Mouse (Mus musculus) right cerebral cortex, postnatal 36 days (tissue): Measurements from ENCODE around the gene Ppp2r5c.
A peak's percentile ranks its signal among the peaks of the same experiment; 100 is the strongest.

Experiments
- DNase-seq, 2 experiments: peaks; one replicate each; pipeline ENCODE4 v3.0.0; 2022; ENCODE audit warnings: low spot score in 2 of 2, mixed read lengths in 1 of 2

Gene Ppp2r5c

DNA sequence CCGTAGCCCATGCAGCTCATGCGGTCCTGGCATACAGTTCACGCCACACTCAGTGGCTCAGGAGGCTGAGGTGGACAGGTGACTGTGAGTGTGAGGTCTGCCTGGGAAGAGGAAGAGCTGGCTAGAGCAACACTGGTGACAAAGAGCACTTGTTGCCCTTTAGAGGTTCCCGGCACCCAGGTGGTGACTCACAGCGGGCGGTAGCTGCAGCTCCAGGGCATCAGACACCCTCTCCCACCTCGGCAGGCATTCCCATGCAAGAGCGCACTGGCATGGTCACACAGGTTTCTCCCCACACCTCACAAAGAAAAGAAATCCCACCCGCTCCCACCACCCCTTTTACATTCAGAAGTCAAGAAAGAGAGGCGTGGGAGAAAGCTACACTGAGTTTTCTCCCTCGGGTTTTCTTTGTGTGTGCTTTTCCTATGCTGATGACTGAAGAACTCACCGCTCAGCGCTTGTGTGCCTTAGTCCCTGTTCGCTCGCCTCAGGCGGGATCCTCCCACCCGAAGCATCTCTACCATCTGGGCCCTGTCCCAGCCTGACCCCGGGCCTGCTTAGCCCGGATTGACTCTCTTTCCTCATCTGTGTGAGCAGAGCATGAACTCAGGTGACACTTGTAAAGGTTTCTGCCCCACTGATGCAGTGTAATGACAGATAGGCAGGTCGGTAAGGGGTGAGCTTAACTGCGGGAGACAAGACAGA lies 108.8 kb downstream of the Ppp2r5c start:
- no peak for DNase-seq

DNA sequence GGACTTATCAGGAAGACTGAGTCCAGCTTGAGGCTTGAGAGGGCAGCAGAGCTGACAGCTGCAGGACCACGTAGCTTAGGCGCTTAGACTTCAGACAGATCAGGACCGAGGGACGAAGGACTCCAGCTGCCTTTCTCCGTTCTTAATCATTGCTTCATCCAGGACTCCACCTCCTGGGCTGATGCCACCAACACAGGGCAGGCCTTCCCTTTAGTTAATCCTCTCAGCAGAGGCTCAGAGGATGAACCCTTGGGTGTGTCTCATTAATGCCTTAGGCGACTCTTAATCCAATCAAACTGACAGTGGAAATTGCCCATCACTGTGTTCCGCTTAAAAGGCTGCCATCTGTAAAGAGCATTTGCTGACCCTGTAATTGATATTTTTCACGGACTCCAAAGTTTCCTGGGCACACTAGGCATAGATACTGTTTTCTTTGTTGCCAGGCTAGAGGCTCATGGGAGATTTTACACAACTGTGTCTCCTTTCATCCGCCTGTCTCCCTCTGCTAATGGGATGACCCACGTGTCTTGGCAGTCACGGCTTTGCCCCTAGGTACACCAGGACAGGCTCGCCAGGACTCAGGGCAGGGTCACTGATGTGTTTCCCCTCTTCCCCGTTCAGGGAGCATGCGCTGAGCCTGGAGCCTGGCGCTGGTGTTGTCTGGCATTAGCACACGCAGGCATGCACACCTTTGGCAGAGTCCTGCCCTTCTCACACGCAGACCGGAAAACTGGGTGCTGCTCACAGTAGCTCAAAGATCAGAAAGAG lies 110.1 kb downstream of the Ppp2r5c start:
- no peak for DNase-seq

DNA sequence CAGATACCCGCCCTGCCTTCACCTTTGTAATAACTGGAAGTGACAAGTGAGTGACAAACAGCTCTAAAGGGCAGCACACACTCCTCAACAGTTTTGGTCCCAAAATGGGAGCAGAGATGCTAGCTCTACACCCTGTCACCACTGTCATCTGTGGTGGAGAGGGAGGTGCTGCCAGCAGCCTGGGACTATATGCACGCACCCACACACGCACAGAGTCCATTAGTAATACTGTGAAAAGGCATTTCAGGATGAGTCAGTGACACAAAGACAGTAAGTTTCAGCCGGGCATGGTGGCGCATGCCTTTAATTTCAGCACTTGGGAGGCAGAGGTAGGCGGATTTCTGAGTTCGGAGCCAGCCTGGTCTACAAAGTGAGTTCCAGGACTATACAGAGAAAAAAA lies 111.3 kb downstream of the Ppp2r5c start:
- peak in 1 of 2 experiments; percentile 51 for DNase-seq

GRCm38 (mm10) chr12:110563383-110563782 lies 116.5 kb downstream of the Ppp2r5c start:
- no peak for DNase-seq

DNA sequence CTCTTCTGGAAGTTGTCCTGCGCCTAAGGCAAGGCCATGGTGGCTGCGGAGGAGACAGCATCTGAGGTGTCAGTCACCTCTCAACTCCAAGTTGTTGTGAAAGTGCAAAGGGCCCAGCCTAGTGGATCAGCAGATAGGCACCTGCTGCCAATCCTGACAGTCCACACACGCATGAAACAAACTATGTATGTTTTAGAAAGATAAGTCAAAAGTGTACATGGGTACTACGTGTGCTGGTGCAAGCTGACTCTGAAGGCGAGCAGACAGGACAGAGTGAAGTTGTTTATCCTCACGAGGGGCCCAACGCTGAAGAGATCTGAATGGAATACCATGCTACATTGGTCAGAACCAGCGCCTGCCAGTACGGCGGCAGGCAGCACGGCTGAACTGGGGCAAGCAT lies 117.9 kb downstream of the Ppp2r5c start:
- DNase-seq, result no peak

DNA sequence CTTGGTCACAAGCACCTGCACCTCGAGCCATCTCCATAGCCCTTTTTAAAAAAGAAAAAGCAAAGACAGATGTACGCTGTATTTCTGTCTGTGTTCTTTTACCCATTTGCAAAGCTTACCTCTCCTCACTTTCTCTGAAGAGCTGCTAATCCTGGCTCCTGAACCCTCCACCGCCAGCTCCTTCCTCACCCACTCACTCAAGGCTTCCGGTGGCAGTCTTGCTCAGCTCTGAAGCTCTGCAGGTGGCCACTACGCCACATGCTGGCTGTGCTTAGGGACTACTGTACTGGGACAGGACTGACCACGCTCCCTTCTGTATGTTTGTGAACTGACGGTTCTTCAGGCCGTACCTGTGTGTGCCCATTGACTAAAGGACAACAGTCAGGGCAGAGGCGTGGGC lies 119.4 kb downstream of the Ppp2r5c start:
- DNase-seq, result no peak

GRCm38 (mm10) chr12:110571050-110571449 lies 124.1 kb downstream of the Ppp2r5c start:
- no peak for DNase-seq

DNA sequence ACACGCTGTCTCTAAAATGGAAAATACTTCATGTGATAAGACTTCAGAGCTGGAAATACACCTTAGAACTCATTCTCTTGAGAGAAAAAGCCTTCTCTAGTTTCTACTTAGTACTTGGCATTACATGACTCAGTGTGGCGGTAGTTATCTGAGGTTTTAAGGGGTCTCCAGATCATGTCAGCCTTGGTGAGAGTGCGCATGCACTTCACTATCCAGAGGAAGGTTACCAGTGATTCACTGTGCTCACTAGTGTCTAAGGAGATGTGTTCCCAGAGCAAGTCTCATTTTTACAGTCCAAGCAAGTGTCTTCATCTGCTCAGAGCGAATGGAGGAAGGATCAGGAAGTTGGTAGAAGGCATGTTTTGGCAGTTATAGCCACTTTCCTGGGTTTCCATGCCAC lies 125.4 kb downstream of the Ppp2r5c start:
- DNase-seq, result no peak

DNA sequence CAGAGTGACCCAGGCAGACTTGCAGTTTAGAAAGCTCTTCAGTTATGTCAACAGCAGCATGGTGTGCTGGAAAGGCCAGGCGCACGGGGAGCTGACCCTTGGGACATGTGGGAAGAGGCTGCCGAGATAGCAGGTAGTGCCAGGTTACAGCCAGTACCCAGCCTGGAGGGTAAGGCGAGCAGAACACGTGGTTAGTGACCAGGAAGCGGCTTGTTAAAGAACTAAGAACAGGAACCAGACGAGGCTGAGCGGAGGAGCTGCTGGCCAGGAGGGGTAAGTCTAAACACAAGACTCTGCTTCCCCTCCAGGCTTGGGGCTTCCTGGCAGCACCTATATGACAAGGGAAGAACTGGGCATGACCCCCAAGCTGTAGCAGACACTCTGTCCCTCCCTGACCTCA lies 126.7 kb downstream of the Ppp2r5c start:
- no peak for DNase-seq

GRCm38 (mm10) chr12:110575926-110576325 lies 129.0 kb downstream of the Ppp2r5c start:
- no peak for DNase-seq

- no peak for DNase-seq
Measured at GRCm38 (mm10) chr12:110578333-110578732, 131.4 kb downstream of the Ppp2r5c start.

DNA sequence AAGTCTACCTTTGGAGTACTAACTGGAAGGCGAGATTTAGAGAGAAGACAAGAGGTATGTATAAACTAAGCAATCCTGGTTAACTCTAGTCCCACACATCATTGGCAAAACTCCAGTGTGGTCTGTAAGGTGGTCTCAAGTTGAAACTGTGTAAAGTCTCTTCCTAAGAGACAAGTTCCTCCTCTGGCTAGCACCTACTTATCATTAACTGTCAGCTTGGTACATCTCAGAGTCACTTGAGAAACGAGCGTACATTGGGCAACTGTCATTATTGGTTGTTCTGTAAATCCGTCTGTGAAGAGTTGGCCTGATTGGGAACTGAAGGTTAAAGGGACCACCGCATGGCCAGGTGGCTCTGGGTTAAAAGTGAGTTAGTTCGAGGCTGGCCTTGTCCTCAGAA lies 141.7 kb downstream of the Ppp2r5c start:
- no peak for DNase-seq

DNA sequence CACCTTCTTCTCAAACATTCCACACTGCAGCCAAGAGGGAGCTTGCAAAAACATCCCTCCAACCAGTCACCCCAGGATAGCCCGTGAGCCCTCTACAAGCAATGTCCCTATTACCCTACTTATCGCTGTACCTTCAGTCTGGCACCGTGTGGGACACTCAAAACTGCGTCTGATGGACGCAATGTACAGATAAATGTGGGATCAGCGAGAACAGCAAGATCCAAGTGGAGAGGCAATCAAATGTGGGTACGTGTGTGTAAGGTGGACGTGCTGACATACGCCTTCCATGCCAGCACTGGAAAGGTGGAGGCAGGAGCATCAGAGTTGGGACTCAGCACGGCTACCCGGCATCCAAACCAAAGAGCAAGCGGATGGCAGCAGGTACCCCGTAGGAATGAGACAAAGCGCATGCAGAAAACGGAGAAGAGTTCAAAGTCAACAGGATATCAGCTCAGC lies 143.9 kb downstream of the Ppp2r5c start:
- no peak for DNase-seq

GRCm38 (mm10) chr12:110591260-110591883 lies 144.5 kb downstream of the Ppp2r5c start:
- DNase-seq, result peak; percentile 99

DNA sequence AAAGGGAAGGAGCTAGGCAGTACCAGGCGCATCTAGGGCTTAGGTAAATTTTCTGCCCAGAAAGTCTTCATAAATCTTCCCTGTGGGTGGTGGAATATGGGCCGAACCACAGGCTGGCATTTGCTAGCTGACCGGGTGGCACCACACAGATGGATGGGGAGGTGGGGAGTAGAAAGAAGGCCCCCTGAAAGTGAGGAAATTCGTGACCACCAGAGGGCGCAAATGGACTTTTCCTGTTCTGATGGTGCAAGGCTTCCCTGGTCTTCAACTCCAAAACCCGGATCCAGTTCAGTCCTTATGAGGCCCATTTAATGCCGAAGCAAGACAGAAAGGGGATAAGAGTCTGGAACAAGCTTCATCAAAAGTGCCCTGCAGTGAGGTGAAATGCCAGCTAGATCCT lies 151.6 kb downstream of the Ppp2r5c start:
- peak; percentile 36 to 49 for DNase-seq

DNA sequence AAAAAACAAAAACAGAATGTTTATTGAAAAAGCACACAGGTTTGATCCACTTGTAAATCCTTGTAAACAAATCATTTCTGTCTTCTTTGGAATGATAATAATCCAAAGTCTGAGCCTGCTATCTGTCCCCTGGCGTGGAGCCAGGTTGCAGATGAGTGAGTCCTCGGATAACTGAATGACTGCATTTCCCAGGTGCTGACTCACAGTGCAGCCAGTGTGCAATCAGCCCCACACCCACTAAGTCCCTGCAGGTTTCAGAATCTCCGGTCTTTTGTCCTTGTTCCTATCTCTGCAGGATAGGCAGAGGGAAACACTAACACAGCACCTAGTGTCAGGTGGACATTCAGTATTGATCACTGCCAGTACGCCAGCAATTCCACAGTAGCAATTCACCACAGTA lies 152.9 kb downstream of the Ppp2r5c start:
- DNase-seq, result peak in 1 of 2 experiments; percentile 26

GRCm38 (mm10) chr12:110600225-110600991 lies 153.5 kb downstream of the Ppp2r5c start:
- DNase-seq, result no peak

GRCm38 (mm10) chr12:110601241-110602218 lies 154.6 kb downstream of the Ppp2r5c start, which contains the start of gene Dync1h1:
Gene Dync1h1, plus strand, starts transcription at chr12:110601452.
- peak; percentile 90 to 91 for DNase-seq

DNA sequence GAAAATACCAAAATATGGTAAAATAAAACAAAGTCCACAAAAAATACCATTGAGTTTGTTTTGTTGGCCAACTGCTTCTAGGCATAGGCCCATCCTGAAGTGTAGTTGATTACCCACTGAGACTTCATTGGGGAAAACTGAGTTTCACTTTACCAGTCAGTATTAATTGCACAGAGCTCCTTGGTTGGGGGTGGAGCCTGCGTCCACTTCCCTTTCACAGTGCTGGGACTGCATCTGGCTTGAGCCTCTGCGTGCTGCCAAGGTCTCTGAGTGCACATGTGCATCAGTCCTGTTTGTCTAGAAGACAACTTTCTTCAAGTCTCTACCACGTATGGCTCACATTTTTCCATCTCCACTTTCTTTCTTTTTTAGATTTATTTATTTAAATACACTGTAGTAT lies 159.2 kb downstream of the Ppp2r5c start:
- no peak for DNase-seq

DNA sequence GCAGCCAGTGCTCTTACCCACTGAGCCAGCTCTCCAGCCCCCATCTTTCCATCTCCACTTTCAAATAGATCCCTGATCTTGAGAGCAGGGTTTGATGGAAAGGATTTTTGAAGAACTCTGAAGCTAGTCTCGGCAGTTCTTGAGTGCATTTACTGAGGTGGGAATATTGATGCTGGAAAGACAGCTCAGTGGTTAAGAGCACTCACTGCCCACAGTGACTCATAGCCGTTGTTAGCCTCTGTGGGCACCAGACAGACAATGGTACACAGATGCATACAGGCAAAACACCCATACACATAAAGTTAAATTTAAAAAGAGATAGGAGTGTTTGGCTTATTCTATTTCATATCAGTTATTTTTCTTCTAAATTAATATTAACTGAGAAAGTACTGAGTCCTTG lies 159.8 kb downstream of the Ppp2r5c start:
- DNase-seq, result no peak
